Mouse (Mus musculus): Measurements from ENCODE around the gene Fev. TPM values are rescaled to one million over a fixed set of nuclear protein-coding genes. Genes with fewer than 3 reads are reported as not detected.

Fev gene
- not detected for total RNA-seq (2023)

DNA sequence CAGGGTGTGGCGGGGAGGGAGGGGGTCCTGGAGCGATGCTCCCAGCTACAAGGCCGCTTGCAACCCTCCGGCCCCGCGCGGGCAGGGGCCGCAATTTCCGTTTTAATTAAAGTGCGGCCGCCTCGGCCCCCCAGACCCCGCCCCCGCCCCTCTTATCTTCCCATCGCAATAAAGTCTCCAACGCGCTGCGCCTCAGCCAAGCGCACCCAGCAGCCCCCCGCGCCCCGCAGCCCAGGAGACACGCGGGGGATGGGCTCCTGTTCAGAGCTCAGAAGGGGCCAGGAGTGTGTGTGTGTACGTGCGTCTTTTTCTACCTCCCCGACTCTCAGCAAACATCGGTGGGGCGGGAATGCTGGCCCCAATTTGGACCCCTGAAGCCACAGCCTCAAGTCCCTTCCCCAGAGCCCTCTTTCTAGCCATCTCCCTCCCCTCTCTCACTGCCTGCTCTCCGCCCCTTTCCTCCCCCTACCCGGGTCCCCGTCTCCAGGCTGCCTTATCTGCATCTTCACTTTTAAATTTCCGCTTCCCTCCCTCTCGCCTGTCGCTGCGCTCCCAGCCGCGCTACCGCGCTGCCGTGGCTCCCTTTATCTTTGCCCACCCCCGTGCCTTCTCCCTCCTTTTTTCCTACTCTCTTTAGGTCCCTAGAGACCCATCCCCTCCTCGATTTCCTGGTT lies at the start of gene Fev:
Fev (minus strand) TSS at position 51 of the 674 bp plus-strand sequence.

DNA sequence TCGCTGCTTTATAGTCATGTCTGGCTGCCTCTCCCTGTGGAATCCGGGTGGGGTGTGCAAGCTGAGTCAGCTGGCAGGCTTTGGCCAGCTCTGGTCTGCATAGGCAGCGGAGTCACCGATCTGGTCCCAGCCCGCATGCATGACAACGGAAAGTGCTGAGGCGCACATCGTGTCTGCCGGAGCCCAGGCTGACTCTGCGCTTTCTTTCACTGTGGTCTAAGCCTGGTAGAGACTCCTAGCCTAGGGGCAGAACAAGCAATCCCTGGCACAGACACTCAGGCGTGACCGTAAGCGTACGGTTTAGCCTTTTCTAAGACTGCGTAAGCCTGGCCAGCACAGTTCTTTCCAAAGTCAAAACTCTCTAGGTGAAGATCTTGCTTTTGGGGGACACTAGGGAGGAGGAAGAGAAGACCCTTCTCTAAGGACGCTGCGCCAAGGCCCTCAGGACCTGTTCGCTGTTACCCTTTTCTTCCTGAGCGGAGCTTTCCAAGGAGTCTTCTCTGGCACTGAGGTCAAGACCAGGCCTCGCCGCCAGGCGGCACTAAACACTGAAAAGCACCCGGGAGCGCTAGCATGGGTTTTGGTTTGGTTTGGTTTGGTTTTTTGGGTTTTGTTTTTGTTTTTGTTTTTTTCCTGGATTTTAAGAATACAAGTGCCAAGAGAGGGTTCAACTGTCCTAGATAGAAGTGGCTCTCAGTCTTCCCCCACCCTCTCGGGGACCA lies 8.1 kb upstream of the Fev start, which contains the start of gene Cryba2:
Cryba2 (minus strand) TSS at position 10 of the 722 bp plus-strand sequence.

DNA sequence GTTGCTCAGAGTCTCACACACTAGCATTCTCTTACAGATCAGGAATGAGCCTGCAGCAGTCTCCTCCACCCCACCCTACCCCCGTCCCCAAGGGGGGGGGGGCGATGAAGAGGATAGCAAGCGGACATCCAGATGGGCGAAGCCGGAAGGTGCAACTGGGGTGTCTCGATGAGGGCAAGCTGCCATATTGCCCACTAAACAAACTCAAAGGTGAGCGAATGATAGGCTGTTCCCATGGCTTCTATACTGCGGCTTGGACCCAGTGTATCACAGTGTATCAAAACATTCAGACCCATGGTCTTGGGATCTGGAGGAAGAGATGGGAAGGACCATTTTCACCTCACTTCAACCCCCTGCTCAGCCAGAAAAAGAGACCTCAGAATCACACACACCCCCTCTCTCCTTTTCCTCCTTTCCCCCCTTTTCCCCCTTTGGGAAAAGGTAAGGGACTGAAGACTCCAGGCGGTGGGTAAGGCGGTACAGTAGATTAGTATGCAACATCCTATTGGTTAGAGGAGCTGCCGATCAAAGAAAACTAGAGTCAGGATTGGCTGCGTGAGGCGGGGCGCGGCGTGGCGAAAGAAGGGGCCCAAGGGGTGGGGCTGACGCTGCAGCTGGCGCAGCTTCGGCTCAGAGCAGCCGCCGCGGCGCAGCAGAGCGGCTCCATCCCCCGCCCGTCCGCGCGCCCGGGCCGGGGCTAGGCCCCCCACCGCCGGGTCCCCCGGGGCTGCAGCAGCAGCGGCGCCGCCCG lies 30.7 kb downstream of the Fev start, which contains the start of gene Cdk5r2:
Cdk5r2 (plus strand) TSS at position 629 of the 751 bp plus-strand sequence.

Other genes with a start within 250 kb of the Fev start
- 10 to 100 TPM; 26.2 to 33.6 TPM for gene Ttll4, start 223.7 kb downstream of the Fev start, total RNA-seq (2023)
- 100 to 1,000 TPM; 183 to 203 TPM for gene Cyp27a1, start 171.8 kb downstream of the Fev start, total RNA-seq (2023)
- gene Prkag3, start 136.2 kb downstream of the Fev start, total RNA-seq (2023) = not detected
- 1 to 10 TPM; 3.7 to 6.5 TPM for gene Wnt6, start 113.5 kb downstream of the Fev start, total RNA-seq (2023)
- gene Wnt10a, start 93.9 kb downstream of the Fev start, total RNA-seq (2023) = not detected
- gene Cdk5r2, start 30.5 kb downstream of the Fev start, total RNA-seq (2023) = not detected
- not detected for gene Cryba2, start 7.7 kb upstream of the Fev start, total RNA-seq (2023)
- gene Cfap65, start 50.2 kb upstream of the Fev start, total RNA-seq (2023) = not detected
- gene Ihh, start 66.3 kb upstream of the Fev start, total RNA-seq (2023) = under 1 TPM; 0.33 to 0.42 TPM
- 1 to 10 TPM; 4.4 to 4.8 TPM for gene Nhej1, start 239.8 kb upstream of the Fev start, total RNA-seq (2023)
- 1 to 10 TPM; 1.2 TPM for gene Slc23a3, start 248.5 kb upstream of the Fev start, total RNA-seq (2023)

Data from monocyte, adult 59 days (primary cell).